Mouse (Mus musculus): ENCODE data around the gene Cald1.

DNA sequence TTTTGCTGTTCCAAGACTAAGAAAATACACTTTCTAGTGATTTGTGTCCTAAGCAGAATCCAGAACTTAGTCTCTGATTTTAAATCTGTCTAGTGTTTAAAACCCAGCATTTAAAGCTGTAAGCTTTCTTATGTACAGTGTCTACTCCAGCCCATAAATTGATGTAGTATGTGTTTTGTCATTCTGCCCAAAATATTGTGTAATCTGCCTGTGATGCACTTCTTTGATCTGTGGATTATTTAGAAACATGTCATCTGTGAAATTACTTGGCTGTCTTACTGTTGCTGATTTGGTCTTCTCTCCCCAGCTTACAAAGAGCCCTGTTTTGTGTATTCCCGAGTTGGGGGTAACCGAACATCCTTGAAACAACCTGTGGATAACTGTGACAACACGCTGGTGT is 199.6 kb downstream of the Cald1 start:
- TF ChIP-seq CTCF (IDR thresholded peaks at IDR 0.05; ENCODE audit: borderline replicate concordance, control insufficient read depth, extremely low read depth, insufficient read depth, low read length, poor library complexity), result no peak
- no peak for TF ChIP-seq POLR2A (IDR thresholded peaks at IDR 0.05; ENCODE audit: control insufficient read depth, extremely low read depth, insufficient read depth, low read length, poor library complexity)
